Mouse (Mus musculus): ENCODE measurements around the gene Htra1.

The Htra1 gene

DNA sequence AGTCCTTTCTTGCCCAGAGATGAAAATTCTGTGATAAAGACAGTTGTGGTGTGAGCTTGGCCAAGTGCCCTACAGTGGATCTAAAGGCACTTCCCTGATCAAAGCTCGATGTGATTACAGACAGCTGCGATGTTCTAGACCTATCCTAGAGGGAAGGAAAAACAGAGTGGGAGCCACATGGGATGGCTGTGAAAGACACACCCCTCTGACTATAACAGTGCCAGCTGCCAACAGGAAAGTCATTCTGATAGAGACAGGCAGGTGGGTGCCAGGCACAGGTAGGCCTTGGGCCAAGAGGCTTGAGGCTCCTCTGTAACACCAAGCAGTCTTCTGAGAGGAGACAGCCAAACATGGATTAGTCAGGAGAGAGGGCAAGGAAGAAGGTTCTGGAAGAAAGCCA is 83.3 kb downstream of the Htra1 start:
- no peak for DNase-seq

DNA sequence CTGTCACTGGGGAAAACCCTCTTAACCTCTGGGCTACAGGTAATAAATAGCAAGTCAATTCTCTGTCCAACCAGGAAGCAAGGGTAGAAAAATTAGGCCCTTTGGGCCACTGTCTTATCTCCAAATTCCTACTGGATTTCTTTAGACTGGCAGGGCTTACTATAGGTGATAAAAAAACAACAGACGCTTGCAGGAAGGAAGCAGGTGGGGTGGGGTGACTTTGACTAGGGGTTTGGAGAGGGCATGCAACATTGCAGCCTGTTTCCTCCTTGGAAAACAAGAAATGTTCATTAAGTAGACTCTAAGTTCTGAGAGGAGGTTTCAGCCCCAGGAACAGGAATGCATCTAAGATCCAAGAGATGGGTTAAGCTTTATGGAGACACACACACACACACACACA is 88.9 kb downstream of the Htra1 start:
- no peak for DNase-seq

DNA sequence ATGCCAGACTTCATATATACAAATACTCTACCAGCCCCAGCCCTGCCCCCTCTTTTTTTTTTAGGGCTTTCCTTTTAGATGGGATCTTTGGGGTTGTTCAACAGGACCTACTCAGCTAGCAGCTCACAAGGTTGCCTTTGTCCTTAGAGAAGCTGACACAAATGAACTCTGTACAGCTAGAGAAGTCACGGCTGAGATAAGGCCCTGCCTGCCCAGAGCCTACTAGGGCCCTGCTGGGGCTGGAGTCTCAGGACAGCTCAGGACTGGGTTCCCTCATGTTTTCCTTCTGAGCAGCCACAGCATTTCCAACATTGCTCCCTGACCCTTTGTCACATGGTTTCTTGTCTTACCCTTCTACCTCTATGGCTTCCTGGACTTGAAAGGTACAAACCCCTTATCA is 91.6 kb downstream of the Htra1 start:
- DNase-seq: no peak

DNA sequence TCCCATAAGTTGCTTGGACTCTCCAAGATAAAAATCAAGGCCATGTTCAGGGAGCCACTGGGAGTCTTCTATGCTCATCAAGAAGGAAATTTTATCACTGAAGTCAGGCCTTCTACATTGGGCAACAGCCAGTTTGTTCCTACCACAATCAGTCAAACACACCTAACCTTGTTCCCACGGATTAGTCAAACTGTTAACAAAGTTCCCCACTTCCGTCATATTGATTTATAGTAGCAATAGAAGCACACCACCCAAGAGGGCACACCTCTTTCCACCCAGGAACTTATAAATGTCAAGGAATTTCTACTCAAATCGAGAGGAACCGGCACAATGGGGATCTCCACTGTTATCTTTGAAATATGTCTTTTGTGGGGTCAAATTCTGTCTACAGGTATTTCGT is 95.8 kb downstream of the Htra1 start, which contains the start of gene Dmbt1:
Dmbt1 (plus strand) TSS at position 299 of the 400 bp plus-strand sequence.
- DNase-seq: no peak

Data from kidney, postnatal 36 days (tissue).